Mouse (Mus musculus): ENCODE results near the gene Gm10662. TPM values are rescaled to one million over a fixed set of nuclear protein-coding genes. Genes with fewer than 3 reads are reported as not detected.

Gene Gm10662
- not detected in 2 replicates for polyA plus RNA-seq (2012; ENCODE audit: low replicate concordance)

GRCm38 (mm10) chr7:23144380-23144779, at the start of gene Gm10662:
TSS of gene Gm10662 (minus strand) at chr7:23144480.

Other genes starting within 250 kb of the Gm10662 start
- gene Gm4214, start 159.8 kb downstream of the Gm10662 start, polyA plus RNA-seq (2012; ENCODE audit: low replicate concordance) = not detected in 2 replicates
- not detected in 2 replicates for gene Gm4216, start 124.6 kb downstream of the Gm10662 start, polyA plus RNA-seq (2012; ENCODE audit: low replicate concordance)
- not detected in 2 replicates for gene Vmn1r163, start 88.9 kb downstream of the Gm10662 start, polyA plus RNA-seq (2012; ENCODE audit: low replicate concordance)
- not detected in 2 replicates for gene Gm8720, start 77.0 kb downstream of the Gm10662 start, polyA plus RNA-seq (2012; ENCODE audit: low replicate concordance)
- gene Vmn1r165, start 72.9 kb upstream of the Gm10662 start, polyA plus RNA-seq (2012; ENCODE audit: low replicate concordance) = not detected in 2 replicates
- gene Vmn1r166, start 107.2 kb upstream of the Gm10662 start, polyA plus RNA-seq (2012; ENCODE audit: low replicate concordance) = not detected in 2 replicates
- gene Gm6902, start 134.4 kb upstream of the Gm10662 start, polyA plus RNA-seq (2012; ENCODE audit: low replicate concordance) = not detected in 2 replicates
- not detected in 2 replicates for gene Nlrp4e, start 156.7 kb upstream of the Gm10662 start, polyA plus RNA-seq (2012; ENCODE audit: low replicate concordance)
- not detected in 2 replicates for gene Nlrp5, start 241.4 kb upstream of the Gm10662 start, polyA plus RNA-seq (2012; ENCODE audit: low replicate concordance)

Data from hematopoietic multipotent progenitor cell, adult 10-12 weeks (in vitro differentiated cells).